Mouse (Mus musculus): ENCODE results near the gene Slco3a1.

GRCm38 (mm10) chr7:74423928-74424850 lies 130.4 kb downstream of the Slco3a1 start:
- TF ChIP-seq CTCF (IDR thresholded peaks at IDR 0.05) (peak; percentile 76), EP300 (IDR thresholded peaks at IDR 0.05) (no peak)

All from lung, postnatal 0 days (tissue).